Mouse (Mus musculus) spleen, adult 2 months (tissue): ENCODE measurements around the gene Alox15.

Experiments used
- CTCF ChIP-seq: fragments of 200-500 bp; IDR thresholded peaks from 2 replicates; pipeline ENCODE4 v1.5.1; 2011; ENCODE audit warnings: mild to moderate bottlenecking, inconsistent platforms; ENCODE audit not compliant: insufficient read depth, insufficient read length, insufficient replicate concordance; ENCODE audit errors: extremely low read depth
- POLR2A ChIP-seq: fragments of 200-500 bp; IDR thresholded peaks from 2 replicates; pipeline ENCODE4 v1.6.1; 2011; ENCODE audit warnings: low read depth, low read length, inconsistent platforms

DNA sequence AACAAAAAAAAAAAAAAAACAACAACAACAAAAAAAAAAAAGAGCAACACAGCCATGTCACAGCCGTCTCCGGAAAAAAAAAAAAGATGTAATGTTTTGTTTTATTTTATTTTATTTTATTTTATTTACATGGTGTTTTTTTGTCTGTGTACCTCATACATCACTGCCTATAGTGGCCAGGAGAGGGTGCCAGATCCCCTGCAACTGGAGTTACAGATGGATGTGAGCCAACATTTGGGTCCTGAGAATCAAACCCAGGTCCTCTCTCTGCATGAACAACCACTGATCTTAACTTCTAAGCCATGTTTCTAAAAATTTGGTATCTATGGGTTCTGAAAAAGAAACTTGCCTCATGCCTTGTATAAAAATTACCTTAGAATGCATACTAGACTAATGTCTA lies 43.5 kb downstream of the Alox15 start:
- no peak for TF ChIP-seq POLR2A
- TF ChIP-seq CTCF, result no peak
